Mouse (Mus musculus) embryonic fibroblast, embryonic 13.5 days (primary cell): Measurements from ENCODE around the gene Uggt1.
A peak's percentile ranks its signal among the peaks of the same experiment; 100 is the strongest.

ENCODE experiments used
- CTCF ChIP-seq: IDR thresholded peaks from 2 replicates; pipeline ENCODE4 v1.5.1; 2011; ENCODE audit warnings: mild to moderate bottlenecking, control low read depth, low read length, moderate library complexity, borderline replicate concordance; ENCODE audit not compliant: insufficient read depth
- POLR2A ChIP-seq: IDR thresholded peaks from 2 replicates; pipeline ENCODE4 v1.6.1; 2011; ENCODE audit warnings: low read depth, mild to moderate bottlenecking, control low read depth, low read length, moderate library complexity

DNA sequence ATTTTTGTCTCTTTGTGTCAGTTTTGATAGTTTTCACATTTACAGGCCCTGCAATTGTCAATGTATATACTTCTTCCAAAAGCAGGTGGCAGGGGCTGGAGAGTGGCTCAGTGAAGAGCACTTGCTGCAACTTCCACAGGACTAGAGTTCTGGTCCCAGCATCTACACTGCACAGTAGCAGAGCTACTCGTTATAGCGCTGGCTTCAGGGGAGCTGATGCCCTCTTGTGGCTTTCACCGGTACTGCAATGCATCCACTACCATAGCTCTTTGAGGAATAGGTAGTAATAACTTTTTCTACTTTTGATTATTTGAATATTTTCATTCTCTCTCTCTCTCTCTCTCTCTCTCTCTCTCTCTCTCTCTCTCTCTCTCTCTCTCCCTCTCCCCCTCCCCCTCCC is 109.9 kb downstream of the Uggt1 start:
- TF ChIP-seq POLR2A: no peak
- peak; percentile 83 for TF ChIP-seq CTCF
